Mouse (Mus musculus): Measurements from ENCODE around the gene Scgb1b30. TPM values are rescaled to one million over a fixed set of nuclear protein-coding genes. Genes with fewer than 3 reads are reported as not detected.
"Not testable (repeated sequence)": the region's sequence is repeated elsewhere in the genome, so short reads cannot be mapped to it uniquely, and the experiment has no call there.

Gene Scgb1b30
- polyA plus RNA-seq (2012; rRNA removed): not detected in 2 replicates

GRCm38 (mm10) chr7:34094911-34095481 is at the start of gene Scgb1b30:
TSS of gene Scgb1b30 (plus strand) at chr7:34095431.
- TF ChIP-seq POLR2A (IDR thresholded peaks at IDR 0.05; ENCODE audit: control insufficient read depth, extremely low read depth, insufficient read depth, low read length, poor library complexity) (no peak), CTCF (IDR thresholded peaks at IDR 0.05; ENCODE audit: borderline replicate concordance, control insufficient read depth, extremely low read depth, insufficient read depth, low read length, poor library complexity) (no peak)
- H3K27ac ChIP-seq (ENCODE audit: control insufficient read depth, insufficient read depth, low read length): no peak within 1 kb of the TSS
- no peaks in the 10 kb centered on the region for H3K4me1 ChIP-seq (replicated peaks; ENCODE audit: control insufficient read depth, insufficient read depth, low read length)
- H3K4me3 ChIP-seq (ENCODE audit: control insufficient read depth, insufficient read depth, low read length): no peak within 1 kb of the TSS
- no peaks in the 10 kb centered on the region for H3K27me3 ChIP-seq (ENCODE audit: control insufficient read depth, insufficient read depth, low read length)
- WGBS: 68% methylated on average over 3 of the region's 3 CpGs
- no peaks in the 10 kb centered on the region for H3K36me3 ChIP-seq (ENCODE audit: control insufficient read depth, insufficient read depth, low read length)
- DNase-seq: no peak

DNA sequence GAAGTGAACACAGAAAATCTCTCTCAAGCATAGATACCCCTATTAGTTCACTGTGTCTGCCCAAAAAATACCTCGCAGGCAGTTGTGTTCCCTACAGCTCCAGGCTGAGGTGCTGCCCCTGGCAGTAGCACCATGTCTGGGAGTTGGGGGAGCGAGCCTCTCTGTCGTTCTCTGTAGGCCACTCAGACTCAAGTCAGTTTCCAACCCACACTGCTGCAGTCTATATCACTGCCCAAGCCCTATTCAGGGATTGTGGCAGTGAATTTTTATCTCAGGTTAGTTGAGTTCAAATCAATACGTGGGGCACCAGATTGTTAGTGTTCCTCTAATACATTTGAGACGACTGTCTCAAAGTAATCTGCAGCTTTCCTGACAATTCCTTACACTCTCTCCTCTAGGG is 27.1 kb upstream of the Scgb1b30 start:
- not testable (repeated sequence) for H3K27ac ChIP-seq (ENCODE audit: control insufficient read depth, insufficient read depth, low read length); H3K27me3 ChIP-seq (ENCODE audit: control insufficient read depth, insufficient read depth, low read length); DNase-seq; H3K36me3 ChIP-seq (ENCODE audit: control insufficient read depth, insufficient read depth, low read length); H3K4me1 ChIP-seq (replicated peaks; ENCODE audit: control insufficient read depth, insufficient read depth, low read length); H3K4me3 ChIP-seq (ENCODE audit: control insufficient read depth, insufficient read depth, low read length)
- WGBS: 84% methylated on average over 5 of the region's 5 CpGs

GRCm38 (mm10) chr7:34100002-34100401 is 4.8 kb downstream of the Scgb1b30 start:
- no peaks in the 10 kb centered on the region for H3K4me1 ChIP-seq (replicated peaks; ENCODE audit: control insufficient read depth, insufficient read depth, low read length)
- TF ChIP-seq POLR2A (IDR thresholded peaks at IDR 0.05; ENCODE audit: control insufficient read depth, extremely low read depth, insufficient read depth, low read length, poor library complexity) (no peak), CTCF (IDR thresholded peaks at IDR 0.05; ENCODE audit: borderline replicate concordance, control insufficient read depth, extremely low read depth, insufficient read depth, low read length, poor library complexity) (no peak)
- WGBS: 74% methylated on average over 2 of the region's 2 CpGs
- no peaks in the 10 kb centered on the region for H3K36me3 ChIP-seq (ENCODE audit: control insufficient read depth, insufficient read depth, low read length)
- no peak overlapping the region for H3K4me3 ChIP-seq (ENCODE audit: control insufficient read depth, insufficient read depth, low read length)
- no peak overlapping the region for H3K27ac ChIP-seq (ENCODE audit: control insufficient read depth, insufficient read depth, low read length)
- H3K27me3 ChIP-seq (ENCODE audit: control insufficient read depth, insufficient read depth, low read length): no peaks in the 10 kb centered on the region
- no peak for DNase-seq

DNA sequence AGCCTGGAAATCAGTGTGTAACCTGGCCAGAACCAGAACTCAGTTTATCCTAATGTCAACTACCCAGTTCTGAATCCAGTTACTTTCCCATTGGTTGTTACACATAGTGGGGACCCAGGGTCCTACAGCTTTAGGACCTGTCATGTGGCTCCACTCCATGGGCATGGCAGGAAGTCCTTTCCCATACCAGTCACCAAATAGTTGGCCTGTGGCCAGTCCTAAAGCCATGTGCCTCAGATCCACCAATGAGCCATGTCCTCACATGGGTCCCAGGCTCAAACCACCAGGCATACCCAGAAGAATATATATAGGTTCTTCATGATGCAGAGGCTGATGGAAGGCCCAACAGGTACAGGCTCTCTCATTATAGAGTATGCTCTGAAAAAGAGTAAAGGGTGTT is 6.0 kb downstream of the Scgb1b30 start:
- no peak for DNase-seq
- H3K27me3 ChIP-seq (ENCODE audit: control insufficient read depth, insufficient read depth, low read length): no peaks in the 10 kb centered on the region
- H3K27ac ChIP-seq (ENCODE audit: control insufficient read depth, insufficient read depth, low read length): no peak overlapping the region
- H3K36me3 ChIP-seq (ENCODE audit: control insufficient read depth, insufficient read depth, low read length): no peaks in the 10 kb centered on the region
- H3K4me3 ChIP-seq (ENCODE audit: control insufficient read depth, insufficient read depth, low read length): no peak overlapping the region
- TF ChIP-seq CTCF (IDR thresholded peaks at IDR 0.05; ENCODE audit: borderline replicate concordance, control insufficient read depth, extremely low read depth, insufficient read depth, low read length, poor library complexity): no peak
- no peak for TF ChIP-seq POLR2A (IDR thresholded peaks at IDR 0.05; ENCODE audit: control insufficient read depth, extremely low read depth, insufficient read depth, low read length, poor library complexity)
- no peaks in the 10 kb centered on the region for H3K4me1 ChIP-seq (replicated peaks; ENCODE audit: control insufficient read depth, insufficient read depth, low read length)

- TF ChIP-seq POLR2A (IDR thresholded peaks at IDR 0.05; ENCODE audit: control insufficient read depth, extremely low read depth, insufficient read depth, low read length, poor library complexity): no peak
- TF ChIP-seq CTCF (IDR thresholded peaks at IDR 0.05; ENCODE audit: borderline replicate concordance, control insufficient read depth, extremely low read depth, insufficient read depth, low read length, poor library complexity): no peak
- no peak overlapping the region for H3K27ac ChIP-seq (ENCODE audit: control insufficient read depth, insufficient read depth, low read length)
- H3K36me3 ChIP-seq (ENCODE audit: control insufficient read depth, insufficient read depth, low read length): no peaks in the 10 kb centered on the region
- H3K4me3 ChIP-seq (ENCODE audit: control insufficient read depth, insufficient read depth, low read length): no peak overlapping the region
- H3K4me1 ChIP-seq (replicated peaks; ENCODE audit: control insufficient read depth, insufficient read depth, low read length): no peaks in the 10 kb centered on the region
- 95% methylated on average over 5 of the region's 5 CpGs for WGBS
- DNase-seq: no peak
- no peaks in the 10 kb centered on the region for H3K27me3 ChIP-seq (ENCODE audit: control insufficient read depth, insufficient read depth, low read length)
These were observed 14.0 kb downstream of the Scgb1b30 start for GRCm38 (mm10) chr7:34109190-34109589.

DNA sequence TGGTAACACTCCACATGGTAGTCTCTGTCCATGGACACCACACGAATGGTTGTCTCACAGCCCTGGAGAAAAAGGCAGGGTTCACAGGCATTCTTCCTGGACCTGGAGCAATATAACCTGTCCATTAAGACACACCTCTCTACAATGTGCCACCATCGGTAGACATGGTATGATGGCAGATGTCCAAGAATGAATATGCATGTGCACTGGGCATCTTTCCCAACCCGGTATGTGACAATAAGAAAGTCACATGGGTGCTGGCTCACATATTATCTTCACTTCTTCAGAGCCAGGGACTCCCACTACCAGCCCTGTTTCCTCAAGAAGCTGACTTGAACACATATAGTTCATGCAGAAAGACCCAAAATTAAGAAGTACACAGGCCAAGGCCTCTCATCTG is 21.4 kb downstream of the Scgb1b30 start:
- WGBS: 92% methylated on average over 3 of the region's 3 CpGs
- Histone ChIP-seq H3K4me1 (replicated peaks; ENCODE audit: control insufficient read depth, insufficient read depth, low read length) (no peaks in the 10 kb centered on the region), H3K27ac (ENCODE audit: control insufficient read depth, insufficient read depth, low read length) (no peak overlapping the region), H3K4me3 (ENCODE audit: control insufficient read depth, insufficient read depth, low read length) (no peak overlapping the region), H3K27me3 (ENCODE audit: control insufficient read depth, insufficient read depth, low read length) (no peaks in the 10 kb centered on the region), H3K36me3 (ENCODE audit: control insufficient read depth, insufficient read depth, low read length) (no peaks in the 10 kb centered on the region)
- no peak for TF ChIP-seq CTCF (IDR thresholded peaks at IDR 0.05; ENCODE audit: borderline replicate concordance, control insufficient read depth, extremely low read depth, insufficient read depth, low read length, poor library complexity)
- TF ChIP-seq POLR2A (IDR thresholded peaks at IDR 0.05; ENCODE audit: control insufficient read depth, extremely low read depth, insufficient read depth, low read length, poor library complexity): no peak
- DNase-seq: no peak

GRCm38 (mm10) chr7:34120636-34121035 is 25.4 kb downstream of the Scgb1b30 start:
- H3K27ac ChIP-seq (ENCODE audit: control insufficient read depth, insufficient read depth, low read length); H3K4me1 ChIP-seq (replicated peaks; ENCODE audit: control insufficient read depth, insufficient read depth, low read length); H3K36me3 ChIP-seq (ENCODE audit: control insufficient read depth, insufficient read depth, low read length); H3K27me3 ChIP-seq (ENCODE audit: control insufficient read depth, insufficient read depth, low read length); DNase-seq; H3K4me3 ChIP-seq (ENCODE audit: control insufficient read depth, insufficient read depth, low read length): not testable (repeated sequence)
- 72% methylated on average over 1 of the region's 1 CpGs for WGBS

Measured in thymus, adult 2 months (tissue).